8 mouse cellular contexts compared by ENCODE assay signal in the genomic region with DNA sequence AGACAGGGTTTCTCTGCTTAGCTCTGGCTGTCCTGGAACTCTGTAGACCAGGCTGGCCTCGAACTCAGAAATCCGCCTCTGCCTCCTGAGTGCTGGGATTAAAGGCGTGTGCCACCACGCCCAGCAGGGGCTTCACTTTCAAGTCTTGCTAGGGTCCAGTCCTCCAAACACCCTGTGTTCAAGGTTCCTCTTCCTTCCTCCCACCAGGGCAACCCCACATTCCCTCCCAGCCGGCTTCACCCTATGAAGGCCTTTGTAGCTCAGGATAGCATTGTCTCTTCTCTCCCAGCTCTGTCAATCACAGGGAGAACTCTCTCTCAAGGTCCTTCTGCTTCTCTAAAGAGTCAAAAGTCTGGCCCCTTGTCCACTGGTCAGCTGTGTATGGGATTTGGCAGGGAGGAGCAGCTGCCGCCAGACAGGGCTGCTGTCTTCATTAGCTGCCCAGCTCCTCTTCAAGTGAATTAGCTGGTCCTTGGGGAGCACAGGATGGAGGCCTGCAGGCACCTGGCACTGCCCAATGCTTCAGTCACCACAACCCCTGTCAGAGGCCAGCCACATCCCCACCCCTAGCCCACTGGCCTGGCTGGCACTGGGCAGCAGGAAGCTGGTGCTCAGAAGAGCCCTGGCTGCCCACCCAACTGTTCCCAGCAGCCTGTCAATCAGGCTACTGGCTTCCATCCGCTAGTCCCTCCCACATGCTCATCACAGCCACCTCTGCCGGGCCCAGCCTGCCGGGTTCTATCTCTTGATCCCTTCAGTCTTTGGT. TPM values are rescaled to one million over a fixed set of nuclear protein-coding genes. Genes with fewer than 3 reads are reported as not detected.
DNase-seq lines count a peak whose midpoint lies in the region; ATAC-seq and TF ChIP-seq lines count a peak whose summit lies in the region.
"Had no signal": no experiment of that assay in that cellular context is flagged by ENCODE, and none has a peak within 500 bp of the region (broad histone marks: within the 10 kb centered on the region; RNA-seq: fewer than 3 reads in every experiment).

No protein-coding gene starts in this region.

- H3K27me3 ChIP-seq in stomach, embryonic 16.5 days (ENCODE audit: control insufficient read depth, insufficient read depth, low read length) = no peaks in the 10 kb centered on the region
- no peaks in the 10 kb centered on the region for H3K27me3 ChIP-seq in stomach, postnatal 0 days (ENCODE audit: control insufficient read depth, insufficient read depth, low read length)
- H3K27me3 ChIP-seq in embryonic facial prominence, embryonic 13.5 days = no peaks in the 10 kb centered on the region
- H3K27me3 ChIP-seq in limb, embryonic 10.5 days (ENCODE audit: low read depth, poor library complexity, severe bottlenecking) = no peaks in the 10 kb centered on the region
- no peaks in the 10 kb centered on the region for H3K27me3 ChIP-seq in kidney, embryonic 15.5 days

- no peaks in the 10 kb centered on the region for H3K9me3 ChIP-seq in stomach, embryonic 16.5 days (replicated peaks; ENCODE audit: control insufficient read depth, low read length)
- no peaks in the 10 kb centered on the region for H3K9me3 ChIP-seq in stomach, postnatal 0 days (ENCODE audit: control insufficient read depth, low read length)
- H3K9me3 ChIP-seq in embryonic facial prominence, embryonic 13.5 days = no peaks in the 10 kb centered on the region
- no peaks in the 10 kb centered on the region for H3K9me3 ChIP-seq in limb, embryonic 10.5 days (replicated peaks)
- no peaks in the 10 kb centered on the region for H3K9me3 ChIP-seq in kidney, embryonic 15.5 days (replicated peaks)

- TF ChIP-seq CTCF in stomach, postnatal 0 days (IDR thresholded peaks at IDR 0.05; ENCODE audit: low read depth) = no peak

- no peak overlapping the region for H3K4me2 ChIP-seq in stomach, embryonic 16.5 days (ENCODE audit: low read depth, low read length)
- no peak overlapping the region for H3K4me2 ChIP-seq in stomach, postnatal 0 days (replicated peaks; ENCODE audit: low read depth)
- H3K4me2 ChIP-seq in embryonic facial prominence, embryonic 13.5 days = no peak overlapping the region
- H3K4me2 ChIP-seq in kidney, embryonic 15.5 days = no peak overlapping the region

- no peak overlapping the region for H3K27ac ChIP-seq in stomach, embryonic 16.5 days (ENCODE audit: low read length)
- no peak overlapping the region for H3K27ac ChIP-seq in stomach, postnatal 0 days (replicated peaks)
- H3K27ac ChIP-seq in embryonic facial prominence, embryonic 13.5 days = peak overlapping the region; percentile 30
- peak overlapping the region; percentile 94 for H3K27ac ChIP-seq in limb, embryonic 10.5 days
- H3K27ac ChIP-seq in kidney, embryonic 15.5 days = no peak overlapping the region

- H3K4me1 ChIP-seq in stomach, embryonic 16.5 days (ENCODE audit: control insufficient read depth, insufficient read depth, low read length) = peaks cover 6% of the 10 kb centered on the region; the same call in 1 of the 2 replicates
- H3K4me1 ChIP-seq in stomach, postnatal 0 days (replicated peaks; ENCODE audit: control insufficient read depth, insufficient read depth) = no peaks in the 10 kb centered on the region
- H3K4me1 ChIP-seq in embryonic facial prominence, embryonic 13.5 days = peaks cover 30% of the 10 kb centered on the region
- peaks cover 48% of the 10 kb centered on the region for H3K4me1 ChIP-seq in limb, embryonic 10.5 days
- peaks cover 16% of the 10 kb centered on the region for H3K4me1 ChIP-seq in kidney, embryonic 15.5 days

- intact Hi-C loops in gastrocnemius, postnatal 36 days (cut with DNase I) = no loop called here

- no peaks in the 10 kb centered on the region for H3K36me3 ChIP-seq in stomach, embryonic 16.5 days (ENCODE audit: control insufficient read depth, insufficient read depth, low read length)
- no peaks in the 10 kb centered on the region for H3K36me3 ChIP-seq in stomach, postnatal 0 days (ENCODE audit: control insufficient read depth, insufficient read depth, low read length)
- H3K36me3 ChIP-seq in embryonic facial prominence, embryonic 13.5 days = no peaks in the 10 kb centered on the region
- no peaks in the 10 kb centered on the region for H3K36me3 ChIP-seq in limb, embryonic 10.5 days
- H3K36me3 ChIP-seq in kidney, embryonic 15.5 days = no peaks in the 10 kb centered on the region

- 0 out of 2 replicates have a peak overlapping the region, but pooled peaks have one; percentile 12 for H3K9ac ChIP-seq in stomach, embryonic 16.5 days (ENCODE audit: low read length)
- no peak overlapping the region for H3K9ac ChIP-seq in stomach, postnatal 0 days (ENCODE audit: low read length)
- peak overlapping the region; percentile 46; the same call in 1 of the 2 replicates for H3K9ac ChIP-seq in embryonic facial prominence, embryonic 13.5 days
- no peak overlapping the region for H3K9ac ChIP-seq in kidney, embryonic 15.5 days

- DNase-seq in stomach, postnatal 0 days (ENCODE audit: low spot score) = no peak
- DNase-seq in limb, embryonic 10.5 days (ENCODE audit: low spot score) = no peak
- DNase-seq in gastrocnemius, postnatal 36 days = no peak
- DNase-seq in cerebellum, adult 9-10 months = no peak
- DNase-seq: adrenal gland, postnatal 36 days had no signal

- ATAC-seq in stomach, embryonic 16.5 days (ENCODE audit: insufficient read depth, low FRiP score) = no peak
- no peak for ATAC-seq in stomach, postnatal 0 days (ENCODE audit: low FRiP score, low TSS enrichment)
- no peak for ATAC-seq in embryonic facial prominence, embryonic 13.5 days (ENCODE audit: insufficient number of reproducible peaks, insufficient read depth, low FRiP score, low TSS enrichment, low read depth)
- no peak for ATAC-seq in kidney, embryonic 15.5 days (replicated peaks; ENCODE audit: low FRiP score)

- TF ChIP-seq EP300 in stomach, postnatal 0 days (optimal IDR thresholded peaks at IDR 0.05) = no peak

- WGBS in stomach, embryonic 16.5 days = 73% methylated on average over 9 of the region's 9 CpGs
- 77% methylated on average over 9 of the region's 9 CpGs for WGBS in stomach, postnatal 0 days
- WGBS in embryonic facial prominence, embryonic 13.5 days = 64% methylated on average over 9 of the region's 9 CpGs
- 60% methylated on average over 9 of the region's 9 CpGs for WGBS in limb, embryonic 10.5 days
- WGBS in kidney, embryonic 15.5 days = 71% methylated on average over 9 of the region's 9 CpGs

- H3K4me3 ChIP-seq in stomach, embryonic 16.5 days (replicated peaks; ENCODE audit: low read length) = no peak overlapping the region
- no peak overlapping the region for H3K4me3 ChIP-seq in stomach, postnatal 0 days (ENCODE audit: low read depth, low read length)
- no peak overlapping the region for H3K4me3 ChIP-seq in embryonic facial prominence, embryonic 13.5 days
- no peak overlapping the region for H3K4me3 ChIP-seq in limb, embryonic 10.5 days
- no peak overlapping the region for H3K4me3 ChIP-seq in kidney, embryonic 15.5 days (replicated peaks)

RNA-seq across cellular contexts. Expression of gene Ptma, which starts 15.7 kb away (rescaled TPM):
- polyA plus RNA-seq in stomach, embryonic 16.5 days (2015; fragmentation: Nextera tagmentation; extraction: Ambion mirVana) = 1,914 and 2,170 TPM in 2 replicates
- 1,436 and 1,585 TPM in 2 replicates for polyA plus RNA-seq in stomach, postnatal 0 days (2015; fragmentation: Nextera tagmentation; extraction: Ambion mirVana)
- polyA plus RNA-seq in embryonic facial prominence, embryonic 13.5 days (2015; fragmentation: Nextera tagmentation; extraction: Ambion mirVana) = 3,278 and 3,456 TPM in 2 replicates
- polyA plus RNA-seq in limb, embryonic 10.5 days (2016; fragmentation: Nextera tagmentation; extraction: Ambion mirVana) = 3,283 and 3,422 TPM in 2 replicates
- total RNA-seq in gastrocnemius, postnatal 36 days (2021) = 10 to 100 TPM; 74.6 to 88.0 TPM
- 2,949 and 3,271 TPM in 2 replicates for polyA plus RNA-seq in kidney, embryonic 15.5 days (2015; fragmentation: Nextera tagmentation; extraction: Ambion mirVana)

Comparison
In these comparisons a context has a peak if more than half of its experiments do, and no peak if none do; other contexts are left out.
1. H3K9ac ChIP-seq: peak in stomach, embryonic 16.5 days (single experiment) and embryonic facial prominence, embryonic 13.5 days (single experiment); none in stomach, postnatal 0 days (single experiment) and kidney, embryonic 15.5 days (single experiment).
2. H3K27ac ChIP-seq: peak in embryonic facial prominence, embryonic 13.5 days (single experiment) and limb, embryonic 10.5 days (single experiment); none in stomach, embryonic 16.5 days (single experiment), stomach, postnatal 0 days (single experiment) and kidney, embryonic 15.5 days (single experiment).